Mouse (Mus musculus): ENCODE data around the gene Clstn2. TPM values are rescaled to one million over a fixed set of nuclear protein-coding genes. Genes with fewer than 3 reads are reported as not detected.
A peak's percentile ranks its signal among the peaks of the same experiment; 100 is the strongest.

The Clstn2 gene
- polyA plus RNA-seq, 1 experiment = 37.9 TPM

- H3K27ac ChIP-seq (ENCODE audit: insufficient read depth, low read length) = no peak overlapping the region
- TF ChIP-seq POLR2A (IDR thresholded peaks at IDR 0.05; ENCODE audit: borderline replicate concordance, insufficient read depth, low read length) = no peak
- no peak for TF ChIP-seq CTCF (IDR thresholded peaks at IDR 0.05; ENCODE audit: borderline replicate concordance, insufficient read depth, low read depth, low read length)
- H3K4me3 ChIP-seq (replicated peaks; ENCODE audit: insufficient read depth, low read depth, low read length) = no peak overlapping the region
- H3K27me3 ChIP-seq (ENCODE audit: control insufficient read depth, insufficient read depth, low read length) = no peaks in the 10 kb centered on the region
- DNase-seq = peak; percentile 26 to 34
- 29% methylated on average over 4 of the region's 4 CpGs for WGBS
- H3K4me1 ChIP-seq (ENCODE audit: control insufficient read depth, insufficient read depth, low read length) = peaks cover 6% of the 10 kb centered on the region
Measured at GRCm38 (mm10) chr9:97992131-97992530, 40.9 kb downstream of the Clstn2 start.

DNA sequence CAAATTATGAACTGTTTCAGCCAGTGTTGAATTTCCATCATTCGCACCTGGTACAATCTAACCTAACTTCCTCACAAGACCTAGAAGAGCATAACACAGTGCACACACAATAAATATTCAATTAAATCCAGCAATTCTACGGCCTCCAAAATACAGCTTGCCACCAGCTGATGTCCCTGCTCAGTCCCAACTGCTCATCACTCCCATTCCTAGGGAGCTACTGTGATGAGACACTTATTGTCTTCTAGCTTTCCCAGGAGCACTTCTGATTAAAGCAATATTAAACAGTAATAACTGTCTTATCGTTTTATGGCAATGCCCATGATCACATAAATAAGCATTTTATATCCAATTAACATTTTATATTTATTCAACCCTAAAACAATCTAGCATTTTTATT, 55.6 kb downstream of the Clstn2 start:
- H3K4me1 ChIP-seq (ENCODE audit: control insufficient read depth, insufficient read depth, low read length) = no peaks in the 10 kb centered on the region
- 92% methylated on average over 3 of the region's 3 CpGs for WGBS
- no peak overlapping the region for H3K4me3 ChIP-seq (replicated peaks; ENCODE audit: insufficient read depth, low read depth, low read length)
- no peaks in the 10 kb centered on the region for H3K27me3 ChIP-seq (ENCODE audit: control insufficient read depth, insufficient read depth, low read length)
- no peak overlapping the region for H3K27ac ChIP-seq (ENCODE audit: insufficient read depth, low read length)
- DNase-seq = no peak
- no peak for TF ChIP-seq CTCF (IDR thresholded peaks at IDR 0.05; ENCODE audit: borderline replicate concordance, insufficient read depth, low read depth, low read length)
- TF ChIP-seq POLR2A (IDR thresholded peaks at IDR 0.05; ENCODE audit: borderline replicate concordance, insufficient read depth, low read length) = no peak

DNA sequence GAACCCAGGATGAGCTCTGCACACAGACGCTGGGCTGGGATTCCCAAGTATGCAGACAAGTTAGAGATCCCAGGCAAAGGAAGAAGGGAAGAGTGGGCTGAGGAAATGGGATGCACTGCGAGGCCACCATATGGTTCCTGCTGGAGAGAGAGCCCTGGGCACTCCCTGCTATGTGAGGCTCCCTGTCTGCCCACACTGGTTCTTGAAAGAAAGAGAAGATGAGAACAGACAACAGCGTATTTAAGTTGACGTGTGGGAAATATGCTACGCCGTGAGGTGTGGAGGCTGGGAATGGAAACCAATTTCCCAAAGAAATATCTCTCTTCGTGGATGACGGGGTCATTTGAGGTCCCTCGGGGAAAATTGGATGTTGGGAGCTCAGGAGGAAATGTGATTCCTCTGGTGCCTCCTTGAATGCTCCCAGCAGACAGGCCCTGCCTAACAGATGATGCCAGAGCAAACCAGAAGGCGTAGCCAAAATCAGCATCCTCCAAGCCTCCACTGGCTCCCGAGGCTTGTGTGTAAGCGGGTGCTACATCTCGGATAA, 58.1 kb downstream of the Clstn2 start:
- 54% methylated on average over 13 of the region's 13 CpGs for WGBS
- Histone ChIP-seq H3K4me3 (replicated peaks; ENCODE audit: insufficient read depth, low read depth, low read length) (no peak overlapping the region), H3K4me1 (ENCODE audit: control insufficient read depth, insufficient read depth, low read length) (no peaks in the 10 kb centered on the region), H3K27ac (ENCODE audit: insufficient read depth, low read length) (no peak overlapping the region), H3K27me3 (ENCODE audit: control insufficient read depth, insufficient read depth, low read length) (no peaks in the 10 kb centered on the region)
- TF ChIP-seq CTCF (IDR thresholded peaks at IDR 0.05; ENCODE audit: borderline replicate concordance, insufficient read depth, low read depth, low read length) = no peak
- TF ChIP-seq POLR2A (IDR thresholded peaks at IDR 0.05; ENCODE audit: borderline replicate concordance, insufficient read depth, low read length) = no peak
- no peak for DNase-seq

DNA sequence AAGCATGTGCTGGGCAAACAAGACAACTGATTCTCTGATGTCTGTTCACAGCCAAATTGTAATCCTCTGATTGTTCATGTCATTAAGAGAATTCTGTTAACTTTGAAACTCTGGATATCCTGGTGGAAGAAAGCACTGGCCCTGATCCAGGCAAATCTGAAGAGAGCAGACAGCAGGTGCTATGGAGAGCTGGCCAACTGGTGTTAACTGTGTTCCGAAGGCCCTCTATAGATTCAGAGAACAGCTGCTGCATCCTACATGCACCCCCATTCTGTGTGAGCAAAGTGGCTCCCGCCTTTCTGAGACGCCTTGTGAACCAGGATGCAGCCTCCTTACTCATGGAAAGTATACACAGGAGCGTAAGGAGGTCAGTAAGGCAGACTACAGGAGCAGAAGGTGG, 66.3 kb downstream of the Clstn2 start:
- TF ChIP-seq CTCF (IDR thresholded peaks at IDR 0.05; ENCODE audit: borderline replicate concordance, insufficient read depth, low read depth, low read length) = no peak
- no peak for TF ChIP-seq POLR2A (IDR thresholded peaks at IDR 0.05; ENCODE audit: borderline replicate concordance, insufficient read depth, low read length)
- WGBS = 62% methylated on average over 4 of the region's 4 CpGs
- Histone ChIP-seq H3K27ac (ENCODE audit: insufficient read depth, low read length) (no peak overlapping the region), H3K4me1 (ENCODE audit: control insufficient read depth, insufficient read depth, low read length) (no peaks in the 10 kb centered on the region), H3K27me3 (ENCODE audit: control insufficient read depth, insufficient read depth, low read length) (no peaks in the 10 kb centered on the region), H3K4me3 (replicated peaks; ENCODE audit: insufficient read depth, low read depth, low read length) (no peak overlapping the region)
- no peak for DNase-seq

- H3K27ac ChIP-seq (ENCODE audit: insufficient read depth, low read length) = no peak overlapping the region
- WGBS = 95% methylated on average over 8 of the region's 8 CpGs
- H3K27me3 ChIP-seq (ENCODE audit: control insufficient read depth, insufficient read depth, low read length) = no peaks in the 10 kb centered on the region
- no peak overlapping the region for H3K4me3 ChIP-seq (replicated peaks; ENCODE audit: insufficient read depth, low read depth, low read length)
- DNase-seq = no peak
- TF ChIP-seq POLR2A (IDR thresholded peaks at IDR 0.05; ENCODE audit: borderline replicate concordance, insufficient read depth, low read length) = no peak
- no peak for TF ChIP-seq CTCF (IDR thresholded peaks at IDR 0.05; ENCODE audit: borderline replicate concordance, insufficient read depth, low read depth, low read length)
- peaks cover 7% of the 10 kb centered on the region for H3K4me1 ChIP-seq (ENCODE audit: control insufficient read depth, insufficient read depth, low read length)
Measured at GRCm38 (mm10) chr9:97957508-97957907, 75.5 kb downstream of the Clstn2 start.

- Histone ChIP-seq H3K4me3 (replicated peaks; ENCODE audit: insufficient read depth, low read depth, low read length) (no peak overlapping the region), H3K27ac (ENCODE audit: insufficient read depth, low read length) (no peak overlapping the region), H3K27me3 (ENCODE audit: control insufficient read depth, insufficient read depth, low read length) (no peaks in the 10 kb centered on the region), H3K4me1 (ENCODE audit: control insufficient read depth, insufficient read depth, low read length) (peaks cover 7% of the 10 kb centered on the region)
- peak; percentile 65 to 86 for DNase-seq
- TF ChIP-seq POLR2A (IDR thresholded peaks at IDR 0.05; ENCODE audit: borderline replicate concordance, insufficient read depth, low read length) (no peak), CTCF (IDR thresholded peaks at IDR 0.05; ENCODE audit: borderline replicate concordance, insufficient read depth, low read depth, low read length) (no peak)
- 7% methylated on average over 4 of the region's 4 CpGs for WGBS
Measured at GRCm38 (mm10) chr9:97956407-97957106, 76.4 kb downstream of the Clstn2 start.

DNA sequence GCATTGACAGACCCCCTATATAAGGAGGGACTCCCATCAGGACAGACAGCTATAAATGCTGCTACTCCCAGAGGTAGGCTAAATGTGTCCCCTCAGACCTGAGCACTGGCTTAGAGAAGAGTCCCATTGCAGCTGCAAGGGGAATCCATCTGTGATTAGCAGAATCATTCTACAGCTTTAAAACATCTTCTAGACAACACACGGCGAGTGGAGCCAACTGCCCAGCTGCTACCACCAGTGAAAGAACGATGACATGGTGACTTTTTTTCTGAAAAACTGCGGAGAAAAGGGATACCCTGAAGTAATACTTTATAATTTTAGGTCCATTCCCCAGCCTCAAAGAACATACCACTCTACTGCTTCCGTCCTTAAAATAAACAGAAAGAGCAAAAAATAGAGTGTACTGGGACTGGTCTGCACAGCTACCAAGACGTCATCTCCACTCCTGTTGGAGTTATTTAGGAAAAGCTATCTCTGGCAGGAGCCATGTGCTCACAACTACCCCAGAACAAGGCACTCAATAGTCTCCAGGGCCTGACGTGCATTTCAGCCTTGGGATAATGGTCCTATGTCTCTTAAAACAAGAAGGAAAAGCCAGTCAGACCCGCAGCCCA, 79.1 kb downstream of the Clstn2 start:
- peaks cover 7% of the 10 kb centered on the region for H3K4me1 ChIP-seq (ENCODE audit: control insufficient read depth, insufficient read depth, low read length)
- no peak for DNase-seq
- H3K4me3 ChIP-seq (replicated peaks; ENCODE audit: insufficient read depth, low read depth, low read length) = no peak overlapping the region
- 81% methylated on average over 8 of the region's 8 CpGs for WGBS
- H3K27ac ChIP-seq (ENCODE audit: insufficient read depth, low read length) = no peak overlapping the region
- TF ChIP-seq CTCF (IDR thresholded peaks at IDR 0.05; ENCODE audit: borderline replicate concordance, insufficient read depth, low read depth, low read length) (no peak), POLR2A (IDR thresholded peaks at IDR 0.05; ENCODE audit: borderline replicate concordance, insufficient read depth, low read length) (no peak)
- no peaks in the 10 kb centered on the region for H3K27me3 ChIP-seq (ENCODE audit: control insufficient read depth, insufficient read depth, low read length)

Data from cerebellum, adult 2 months (tissue).